In genomic region chr9:40730302-40730700, GRCm38 (mm10) we compare ENCODE assay signal across 9 mouse cellular contexts. TPM values are rescaled to one million over a fixed set of nuclear protein-coding genes. Genes with fewer than 3 reads are reported as not detected.
DNase-seq lines count a peak whose midpoint lies in the region; ATAC-seq lines count a peak whose summit lies in the region.
"Had no signal": no experiment of that assay in that cellular context is flagged by ENCODE, and none has a peak within 500 bp of the region (broad histone marks: within the 10 kb centered on the region; RNA-seq: fewer than 3 reads in every experiment).

No protein-coding gene starts in this region.

- ATAC-seq in neural tube, embryonic 11.5 days (ENCODE audit: insufficient read depth, low FRiP score, low TSS enrichment), result peak; percentile 58
- peak; percentile 11; the same call in 1 of the 2 replicates for ATAC-seq in forebrain, embryonic 14.5 days
- no peak for ATAC-seq in limb, embryonic 15.5 days (ENCODE audit: insufficient number of reproducible peaks, low FRiP score, low TSS enrichment, low read depth)
- 0 out of 2 replicates have a peak, but pooled peaks have one; percentile 3 for ATAC-seq in stomach, embryonic 15.5 days (ENCODE audit: insufficient read depth, low FRiP score, low read depth)

- H3K9ac ChIP-seq in neural tube, embryonic 11.5 days (ENCODE audit: low read length), result peak overlapping the region; percentile 59
- peak overlapping the region; percentile 68 for H3K9ac ChIP-seq in forebrain, embryonic 14.5 days (ENCODE audit: low read length)
- H3K9ac ChIP-seq in limb, embryonic 15.5 days, result no peak overlapping the region
- H3K9ac ChIP-seq in stomach, embryonic 15.5 days, result no peak overlapping the region

- DNase-seq in neural tube, embryonic 11.5 days (ENCODE audit: low spot score), result no peak
- DNase-seq in neural tube, embryonic 10.5 days (ENCODE audit: extremely low spot score, low spot score), result no peak
- no peak for DNase-seq in forebrain, embryonic 14.5 days (ENCODE audit: low spot score)
- no peak for DNase-seq in adipocyte (ENCODE audit: low spot score)
- DNase-seq in layer of hippocampus, adult 11-12 months (ENCODE audit: low spot score), result no peak
- DNase-seq in layer of hippocampus, postnatal 10 days (ENCODE audit: low spot score in 2 of 2), result no peak

- H3K4me2 ChIP-seq in neural tube, embryonic 11.5 days (ENCODE audit: low read depth), result peak overlapping the region; percentile 37
- peak overlapping the region; percentile 62 for H3K4me2 ChIP-seq in forebrain, embryonic 14.5 days (ENCODE audit: low read length)
- peak overlapping the region; percentile 76 for H3K4me2 ChIP-seq in limb, embryonic 15.5 days
- H3K4me2 ChIP-seq in stomach, embryonic 15.5 days, result peak overlapping the region; percentile 66

- H3K27ac ChIP-seq in neural tube, embryonic 11.5 days (ENCODE audit: low read depth, low read length), result peak overlapping the region; percentile 77
- H3K27ac ChIP-seq in forebrain, embryonic 14.5 days (ENCODE audit: low read depth, low read length), result peak overlapping the region; percentile 93
- H3K27ac ChIP-seq in limb, embryonic 15.5 days, result peak overlapping the region; percentile 96
- H3K27ac ChIP-seq in stomach, embryonic 15.5 days, result peak overlapping the region; percentile 88

- peaks cover under 1% of the 10 kb centered on the region; the same call in 1 of the 2 replicates for H3K4me1 ChIP-seq in neural tube, embryonic 11.5 days (ENCODE audit: control insufficient read depth, insufficient read depth, low read length)
- peaks cover 10% of the 10 kb centered on the region for H3K4me1 ChIP-seq in forebrain, embryonic 14.5 days (ENCODE audit: control insufficient read depth, insufficient read depth, low read length)
- H3K4me1 ChIP-seq in limb, embryonic 15.5 days, result peaks cover 21% of the 10 kb centered on the region
- peaks cover 5% of the 10 kb centered on the region; the same call in 1 of the 2 replicates for H3K4me1 ChIP-seq in stomach, embryonic 15.5 days

- no peaks in the 10 kb centered on the region for H3K36me3 ChIP-seq in neural tube, embryonic 11.5 days (ENCODE audit: control insufficient read depth, insufficient read depth, low read length)
- H3K36me3 ChIP-seq in forebrain, embryonic 14.5 days (ENCODE audit: control insufficient read depth, insufficient read depth, low read length), result no peaks in the 10 kb centered on the region
- H3K36me3 ChIP-seq in limb, embryonic 15.5 days, result no peaks in the 10 kb centered on the region
- H3K36me3 ChIP-seq in stomach, embryonic 15.5 days, result no peaks in the 10 kb centered on the region

- 58% methylated on average over 12 of the region's 12 CpGs for WGBS in neural tube, embryonic 11.5 days
- 70% methylated on average over 12 of the region's 12 CpGs for WGBS in forebrain, embryonic 14.5 days
- 31% methylated on average over 12 of the region's 12 CpGs for WGBS in limb, embryonic 15.5 days
- 68% methylated on average over 12 of the region's 12 CpGs for whole genome bisulfite sequencing in stomach, embryonic 15.5 days

- H3K27me3 ChIP-seq in neural tube, embryonic 11.5 days (ENCODE audit: control insufficient read depth, insufficient read depth, low read length), result no peaks in the 10 kb centered on the region
- H3K27me3 ChIP-seq in forebrain, embryonic 14.5 days (replicated peaks; ENCODE audit: control insufficient read depth, insufficient read depth, low read length), result no peaks in the 10 kb centered on the region
- no peaks in the 10 kb centered on the region for H3K27me3 ChIP-seq in limb, embryonic 15.5 days
- no peaks in the 10 kb centered on the region for H3K27me3 ChIP-seq in stomach, embryonic 15.5 days (replicated peaks)

- H3K4me3 ChIP-seq in neural tube, embryonic 11.5 days (ENCODE audit: low read depth, low read length), result peak overlapping the region; percentile 30; the same call in 1 of the 2 replicates
- peak overlapping the region; percentile 31; the same call in 1 of the 2 replicates for H3K4me3 ChIP-seq in forebrain, embryonic 14.5 days (ENCODE audit: low read depth, low read length)
- peak overlapping the region; percentile 37 for H3K4me3 ChIP-seq in limb, embryonic 15.5 days
- peak overlapping the region; percentile 36 for H3K4me3 ChIP-seq in stomach, embryonic 15.5 days (replicated peaks)

- no peaks in the 10 kb centered on the region for H3K9me3 ChIP-seq in neural tube, embryonic 11.5 days (ENCODE audit: control insufficient read depth, low read length)
- no peaks in the 10 kb centered on the region for H3K9me3 ChIP-seq in forebrain, embryonic 14.5 days (replicated peaks; ENCODE audit: control insufficient read depth, low read length)
- no peaks in the 10 kb centered on the region for H3K9me3 ChIP-seq in limb, embryonic 15.5 days
- no peaks in the 10 kb centered on the region for H3K9me3 ChIP-seq in stomach, embryonic 15.5 days

RNA-seq across cellular contexts. Expression of gene Clmp, which starts 44.5 kb away (rescaled TPM):
- 46.9 and 47.1 TPM in 2 replicates for polyA plus RNA-seq in neural tube, embryonic 11.5 days (2014; fragmentation: Nextera tagmentation; extraction: Ambion mirVana)
- 45.6 and 51.6 TPM in 2 replicates for polyA plus RNA-seq in forebrain, embryonic 14.5 days (2014; fragmentation: Nextera tagmentation; extraction: Ambion mirVana)
- polyA plus RNA-seq in limb, embryonic 15.5 days (2015; fragmentation: Nextera tagmentation; extraction: Ambion mirVana), result 36.0 and 44.2 TPM in 2 replicates
- 27.2 and 29.2 TPM in 2 replicates for polyA plus RNA-seq in stomach, embryonic 15.5 days (2015; fragmentation: Nextera tagmentation; extraction: Ambion mirVana)
- 10 to 100 TPM; 46.5 to 46.6 TPM for total RNA-seq in layer of hippocampus, postnatal 10 days (2021)

RNA-seq across cellular contexts. Expression of gene Gm21915, which starts 59.9 kb away (rescaled TPM):
- not detected in 2 replicates for polyA plus RNA-seq in neural tube, embryonic 11.5 days (2014; fragmentation: Nextera tagmentation; extraction: Ambion mirVana)
- polyA plus RNA-seq in forebrain, embryonic 14.5 days (2014; fragmentation: Nextera tagmentation; extraction: Ambion mirVana), result not detected in 2 replicates
- polyA plus RNA-seq in limb, embryonic 15.5 days (2015; fragmentation: Nextera tagmentation; extraction: Ambion mirVana), result not detected in 2 replicates
- not detected in 2 replicates for polyA plus RNA-seq in stomach, embryonic 15.5 days (2015; fragmentation: Nextera tagmentation; extraction: Ambion mirVana)
- total RNA-seq in layer of hippocampus, postnatal 10 days (2021), result not detected
- total RNA-seq: adrenal gland, adult 8-10 months had no signal

Comparison
In these comparisons a context has a peak if more than half of its experiments do, and no peak if none do; other contexts are left out.
1. H3K9ac ChIP-seq: peak in neural tube, embryonic 11.5 days (single experiment) and forebrain, embryonic 14.5 days (single experiment); none in limb, embryonic 15.5 days (single experiment) and stomach, embryonic 15.5 days (single experiment).
2. Peak in every context shown above with its lines, with median percentiles within 50 percentile points of each other: H3K27ac ChIP-seq, H3K4me2 ChIP-seq and H3K4me3 ChIP-seq.